Mouse (Mus musculus) left cerebral cortex, adult 9 months (tissue): Measurements from ENCODE around the gene Efhb.

ENCODE experiments used
- DNase-seq, 2 experiments: peaks; one replicate each; pipeline ENCODE4 v3.0.0; 2022; ENCODE audit warnings: low spot score in 2 of 2

The Efhb gene

DNA sequence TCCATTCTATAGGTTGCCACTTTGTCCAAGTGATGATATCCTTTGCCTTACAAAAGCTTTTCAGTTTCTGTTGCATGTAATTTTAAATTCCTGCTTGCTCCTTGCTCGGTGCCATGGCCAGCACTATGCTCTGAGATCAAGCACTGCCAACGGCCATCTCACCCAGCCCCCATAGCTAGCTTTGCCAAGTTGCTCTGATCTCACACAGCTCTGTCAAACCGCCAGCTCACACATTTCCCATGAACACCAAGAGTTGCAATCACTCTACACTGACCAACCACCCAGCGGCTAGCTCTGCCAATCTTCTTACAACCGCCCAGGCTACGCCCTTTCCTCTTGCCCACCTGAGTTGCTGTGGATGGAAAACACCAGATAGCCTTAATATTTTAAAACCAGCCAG lies 99.0 kb downstream of the Efhb start:
- DNase-seq = no peak
